Mouse (Mus musculus) left cerebral cortex, postnatal 25 days (tissue): ENCODE measurements around the gene Abca1. TPM values are rescaled to one million over a fixed set of nuclear protein-coding genes. Genes with fewer than 3 reads are reported as not detected.

Source experiments
- DNase-seq, 2 experiments: peaks; one replicate each; pipeline ENCODE4 v3.0.0; 2022; ENCODE audit warnings: low spot score in 2 of 2, mixed read lengths in 1 of 2
- intact Hi-C: fragments of 180-260 bp; cut with DNase I; formaldehyde crosslinking; loops from one replicate; pipeline ENCODE4 v1.15.1; 2025
- total RNA-seq, 2 experiments: library from RNA; stranded (reverse); gene quantifications; 2 replicates each; pipeline ENCODE4 v1.2.3; 2021

The Abca1 gene
- total RNA-seq, 2 experiments from 2014 or later = 15.2 to 17.4 TPM

GRCm38 (mm10) chr4:53153061-53153460 is 6.6 kb downstream of the Abca1 start:
- no peak for DNase-seq
- intact Hi-C loops = no loop called here

GRCm38 (mm10) chr4:53152655-53153054 is 7.0 kb downstream of the Abca1 start:
- no peak for DNase-seq
- intact Hi-C loops = no loop called here

GRCm38 (mm10) chr4:53150516-53150915 is 9.2 kb downstream of the Abca1 start:
- DNase-seq = no peak
- intact Hi-C loops = no loop called here

- no peak for DNase-seq
- intact Hi-C loops = no loop called here
Measured at GRCm38 (mm10) chr4:53149644-53150043, 10.1 kb downstream of the Abca1 start.

- intact Hi-C loops = no loop called here
- no peak for DNase-seq
Measured at GRCm38 (mm10) chr4:53148817-53149216, 10.9 kb downstream of the Abca1 start.

- intact Hi-C loops = no loop called here
Measured at GRCm38 (mm10) chr4:53147454-53147853, 12.2 kb downstream of the Abca1 start.

GRCm38 (mm10) chr4:53147046-53147445 is 12.6 kb downstream of the Abca1 start:
- DNase-seq = no peak
- intact Hi-C loops = no loop called here

More at GRCm38 (mm10) chr4:53147454-53147853, 12.2 kb downstream of the Abca1 start:
- DNase-seq = no peak

DNA sequence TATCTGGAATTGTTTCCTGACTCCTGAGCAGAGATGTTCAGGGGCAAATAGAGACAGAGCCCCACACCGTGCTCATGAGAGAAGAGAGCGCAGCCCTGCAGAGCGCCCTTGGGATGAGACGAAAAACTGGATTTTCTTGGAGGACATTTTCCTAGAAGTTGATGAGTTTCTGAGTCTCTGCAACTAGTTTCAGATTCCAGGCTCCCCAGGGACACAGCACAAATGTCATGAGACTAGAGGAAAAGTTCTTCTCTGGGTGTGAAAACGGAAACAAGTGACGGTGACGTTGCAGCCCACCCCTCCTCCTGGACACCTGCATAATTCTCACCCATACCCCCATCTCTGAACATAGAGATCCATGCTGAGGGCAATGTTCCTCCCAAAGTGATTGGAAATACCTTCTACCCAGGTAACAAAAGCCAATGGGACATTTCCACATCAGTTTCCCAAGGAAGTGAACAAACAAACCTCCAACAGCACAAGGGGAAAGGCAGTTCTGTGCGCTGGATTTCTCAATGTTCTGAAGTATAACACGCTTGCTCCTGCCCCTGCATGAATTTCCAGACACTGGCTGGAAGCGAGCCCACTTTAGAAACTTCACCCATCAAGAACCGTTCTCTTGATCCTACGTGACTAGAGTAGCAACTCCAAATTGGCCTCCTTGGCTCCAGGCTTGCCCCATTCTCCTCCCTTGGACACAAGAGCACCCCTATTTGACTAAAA is 13.3 kb downstream of the Abca1 start:
- DNase-seq = no peak
- intact Hi-C loops = no loop called here

GRCm38 (mm10) chr4:53145434-53146168 is 14.1 kb downstream of the Abca1 start:
- intact Hi-C loops = no loop called here

GRCm38 (mm10) chr4:53144571-53144970 is 15.1 kb downstream of the Abca1 start:
- intact Hi-C loops = no loop called here
- DNase-seq = no peak

More at GRCm38 (mm10) chr4:53145434-53146168, 14.1 kb downstream of the Abca1 start:
- DNase-seq = no peak

- DNase-seq = no peak
- intact Hi-C loops = no loop called here
Measured at GRCm38 (mm10) chr4:53144021-53144420, 15.7 kb downstream of the Abca1 start.

GRCm38 (mm10) chr4:53140678-53141077 is 19.0 kb downstream of the Abca1 start:
- intact Hi-C loops = no loop called here
- no peak for DNase-seq

DNA sequence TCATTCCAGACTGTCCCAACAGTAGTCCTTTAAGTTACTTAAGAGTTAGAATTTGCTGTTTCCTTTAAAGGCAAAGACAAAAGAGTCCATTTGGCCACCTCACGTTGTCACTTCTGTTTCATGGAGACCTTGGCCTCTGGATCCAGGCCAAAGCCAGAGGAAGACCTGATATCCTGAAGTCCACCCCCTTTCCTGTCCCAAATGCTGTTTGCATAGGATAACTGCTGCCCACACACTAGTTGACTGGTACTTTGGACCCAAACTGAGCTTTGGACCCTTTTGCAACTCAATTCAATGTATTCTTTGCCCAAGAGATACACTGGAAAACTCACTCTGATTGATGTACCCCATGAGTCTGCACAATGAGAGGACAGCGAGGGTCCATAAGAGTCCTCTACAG is 20.2 kb downstream of the Abca1 start:
- no peak for DNase-seq
- intact Hi-C loops = no loop called here

GRCm38 (mm10) chr4:53138974-53139373 is 20.7 kb downstream of the Abca1 start:
- DNase-seq = no peak
- intact Hi-C loops = no loop called here

GRCm38 (mm10) chr4:53137087-53137486 is 22.6 kb downstream of the Abca1 start:
- intact Hi-C loops = no loop called here
- no peak for DNase-seq

GRCm38 (mm10) chr4:53134816-53135215 is 24.9 kb downstream of the Abca1 start:
- no peak for DNase-seq
- intact Hi-C loops = no loop called here

- intact Hi-C loops = no loop called here
Measured at GRCm38 (mm10) chr4:53133995-53134394, 25.7 kb downstream of the Abca1 start.

DNA sequence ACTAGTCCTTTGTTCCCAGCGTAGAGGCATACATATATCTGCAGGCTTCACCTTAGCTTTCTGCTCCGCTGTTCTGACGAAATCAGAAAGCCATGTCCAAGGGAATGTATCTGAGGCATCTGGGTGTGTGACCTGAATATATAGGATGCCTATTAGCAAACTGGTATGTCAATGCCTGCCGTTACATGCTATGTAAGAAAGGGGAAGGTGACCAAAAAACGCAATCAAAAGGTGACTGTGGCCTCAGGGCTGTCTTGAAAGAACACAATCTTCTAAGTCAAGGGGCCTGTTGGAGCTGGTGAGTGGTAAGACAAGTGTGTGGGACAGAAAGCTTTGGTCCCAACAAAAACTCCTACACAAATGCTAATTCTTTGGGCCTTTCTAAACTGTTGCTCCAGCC is 28.2 kb downstream of the Abca1 start:
- DNase-seq = no peak
- intact Hi-C loops = no loop called here

More at GRCm38 (mm10) chr4:53133995-53134394, 25.7 kb downstream of the Abca1 start:
- DNase-seq = no peak

DNA sequence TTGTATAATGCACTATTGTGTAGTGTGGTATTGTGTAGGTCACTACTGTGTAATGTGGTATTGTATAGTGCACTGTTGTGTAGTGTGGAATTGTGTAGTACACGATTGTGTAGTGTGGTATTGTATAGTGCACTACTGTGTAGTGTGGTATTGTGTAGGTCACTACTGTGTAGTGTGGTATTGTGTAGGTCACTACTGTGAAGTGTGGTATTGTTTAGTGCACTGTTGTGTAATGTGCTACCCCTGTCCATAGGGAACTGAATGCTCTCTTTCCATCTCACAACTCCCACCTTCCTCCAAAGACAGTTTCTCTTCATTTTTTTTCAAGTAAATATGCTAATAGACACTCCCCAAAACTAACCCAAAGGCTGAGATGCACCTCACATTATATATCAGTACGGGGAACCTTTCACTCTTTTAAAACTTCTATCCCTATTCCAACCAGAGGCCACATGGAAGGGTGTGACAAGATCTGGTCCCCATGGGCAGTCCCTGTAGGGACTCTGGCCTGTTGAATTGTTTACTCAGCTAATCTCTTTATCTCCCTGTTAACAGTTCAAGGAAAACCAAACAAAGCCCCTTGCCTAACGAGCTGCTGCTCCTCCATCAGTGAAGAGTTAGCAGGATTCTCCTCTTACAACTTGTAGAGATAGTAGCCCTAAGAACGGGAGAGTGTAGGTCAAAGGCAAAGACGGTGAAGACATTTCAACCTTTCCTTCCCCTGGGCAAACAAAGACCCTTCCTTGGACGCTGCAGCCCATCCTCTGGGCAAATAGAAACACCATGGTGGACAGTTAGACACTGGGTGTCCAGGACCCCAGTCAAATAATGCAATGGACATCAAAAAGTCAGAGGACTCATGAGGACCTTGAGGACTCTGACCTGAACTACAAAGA is 28.8 kb downstream of the Abca1 start:
- intact Hi-C loops = no loop called here
- DNase-seq = no peak

- intact Hi-C loops = no loop called here
- no peak for DNase-seq
Measured at GRCm38 (mm10) chr4:53129716-53130301, 29.9 kb downstream of the Abca1 start.
